Mouse (Mus musculus): ENCODE measurements around the gene Igsf9.

The Igsf9 gene

DNA sequence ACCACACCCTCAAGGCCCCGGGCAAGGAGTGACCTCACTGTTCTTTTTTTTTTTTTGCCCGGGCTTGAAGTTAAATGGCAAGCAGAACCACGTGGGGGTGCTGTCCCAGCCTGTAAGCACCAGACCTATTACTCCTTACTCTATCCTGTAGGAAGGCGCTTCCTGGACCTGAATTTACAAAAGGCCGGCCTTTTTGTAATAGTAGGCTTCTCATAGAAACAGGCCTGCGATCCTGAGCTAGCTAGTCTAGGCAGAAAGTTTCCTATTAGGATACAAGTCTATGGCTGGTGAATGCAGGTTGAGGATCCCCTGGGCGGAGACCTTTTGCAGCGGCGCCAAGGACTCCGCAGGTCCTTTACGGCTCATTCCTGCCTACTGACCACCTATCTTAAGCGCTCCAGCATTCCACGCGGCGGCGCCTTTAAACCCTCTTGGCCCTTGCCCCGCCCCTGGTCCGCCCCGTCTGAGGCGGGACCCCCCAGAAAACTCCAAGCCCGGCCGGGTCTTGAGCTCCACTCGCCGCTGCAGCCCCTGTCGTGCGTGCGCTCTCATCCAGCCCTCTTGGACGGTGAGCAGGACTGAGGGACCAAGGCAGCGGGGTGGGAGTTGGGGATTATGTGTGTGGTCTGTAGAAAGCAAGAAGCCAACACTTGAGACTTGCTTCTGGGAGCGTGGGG is 18.3 kb downstream of the Igsf9 start, which contains the start of gene Tagln2:
Gene Tagln2, plus strand, starts transcription at position 283 of the 677 bp plus-strand sequence.
- no peak for DNase-seq

DNA sequence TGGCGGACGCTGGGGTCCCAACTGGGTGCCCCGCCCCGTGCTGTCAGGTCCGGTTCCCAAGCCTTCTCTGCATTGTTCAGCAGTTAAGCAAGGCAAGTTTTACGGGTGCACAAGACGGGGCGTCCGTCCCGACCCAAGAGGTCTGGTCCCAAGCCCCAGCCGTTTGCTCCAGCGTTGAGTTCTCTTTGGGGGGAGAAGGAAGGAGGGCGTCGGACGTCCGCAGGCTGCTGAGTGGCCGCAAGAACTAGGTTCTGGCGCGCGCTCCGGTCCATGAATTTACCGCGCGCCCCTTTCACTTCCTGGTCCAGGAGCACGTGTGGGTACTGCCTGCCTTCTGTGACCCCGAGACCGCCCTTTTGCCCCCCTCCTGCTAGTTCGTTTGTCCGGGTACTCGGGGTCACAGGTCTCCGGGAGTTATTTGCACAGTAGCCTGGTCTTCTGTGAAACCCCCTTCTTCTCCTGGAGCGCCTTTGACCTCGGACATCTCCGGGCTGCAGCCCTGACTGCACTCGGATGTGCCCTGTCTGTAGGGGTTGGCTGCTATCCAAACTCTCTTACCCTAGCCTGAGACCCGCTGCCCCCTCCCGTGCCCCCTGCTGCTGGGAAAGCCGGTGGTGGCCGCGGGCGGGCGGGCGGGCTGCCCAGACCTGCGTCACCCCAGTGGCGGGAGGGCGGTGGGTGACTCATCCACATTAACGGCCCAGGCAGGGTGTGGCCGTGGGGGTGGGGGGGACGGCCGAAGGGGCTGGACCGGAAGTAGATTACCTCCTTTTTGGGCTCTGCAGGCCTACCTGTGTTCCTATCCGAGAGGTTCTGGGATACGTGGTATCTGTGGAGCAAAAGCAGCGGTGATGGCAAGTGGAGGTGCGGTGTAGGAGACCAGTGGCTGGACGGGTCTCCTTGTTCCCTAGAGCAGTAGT is 19.1 kb downstream of the Igsf9 start:
- no peak for DNase-seq

DNA sequence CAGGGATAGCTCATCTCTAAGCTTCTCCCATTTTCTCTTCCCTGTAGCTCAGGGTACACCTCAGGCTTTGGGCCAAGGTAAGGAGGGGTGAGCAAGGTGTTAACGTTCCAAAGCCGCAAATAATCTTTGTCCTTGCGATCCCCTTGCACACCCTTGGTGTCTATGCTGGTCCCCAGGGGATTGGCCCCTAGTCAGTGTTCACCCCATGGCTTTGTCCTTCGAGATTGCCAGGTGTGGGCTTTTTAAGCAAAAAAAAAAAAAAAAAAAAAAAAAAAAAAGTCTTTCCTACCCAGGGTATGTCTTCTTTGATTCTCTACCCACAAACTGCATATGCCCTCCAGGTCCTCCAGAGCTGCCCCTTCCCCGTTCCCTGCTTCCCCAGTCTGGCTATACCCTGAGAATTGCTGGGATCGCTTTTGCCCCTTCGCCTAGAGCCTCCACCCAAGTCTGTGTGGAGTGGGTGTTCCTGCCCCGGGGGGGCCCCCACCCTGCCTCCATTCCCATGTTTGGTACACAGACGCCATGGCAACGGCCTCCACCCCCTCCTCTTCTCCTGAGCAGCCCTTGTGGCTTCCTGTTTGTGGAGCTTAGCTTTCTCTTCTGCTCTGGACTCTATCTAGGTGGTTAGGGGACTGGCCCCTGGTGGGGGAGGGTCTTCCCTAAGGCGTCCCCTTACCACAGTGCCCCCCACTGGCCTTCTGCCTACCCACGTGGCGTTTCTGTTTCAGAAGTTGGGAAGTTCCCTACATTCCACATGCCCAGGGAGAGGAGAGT is 20.0 kb downstream of the Igsf9 start:
- DNase-seq: no peak

DNA sequence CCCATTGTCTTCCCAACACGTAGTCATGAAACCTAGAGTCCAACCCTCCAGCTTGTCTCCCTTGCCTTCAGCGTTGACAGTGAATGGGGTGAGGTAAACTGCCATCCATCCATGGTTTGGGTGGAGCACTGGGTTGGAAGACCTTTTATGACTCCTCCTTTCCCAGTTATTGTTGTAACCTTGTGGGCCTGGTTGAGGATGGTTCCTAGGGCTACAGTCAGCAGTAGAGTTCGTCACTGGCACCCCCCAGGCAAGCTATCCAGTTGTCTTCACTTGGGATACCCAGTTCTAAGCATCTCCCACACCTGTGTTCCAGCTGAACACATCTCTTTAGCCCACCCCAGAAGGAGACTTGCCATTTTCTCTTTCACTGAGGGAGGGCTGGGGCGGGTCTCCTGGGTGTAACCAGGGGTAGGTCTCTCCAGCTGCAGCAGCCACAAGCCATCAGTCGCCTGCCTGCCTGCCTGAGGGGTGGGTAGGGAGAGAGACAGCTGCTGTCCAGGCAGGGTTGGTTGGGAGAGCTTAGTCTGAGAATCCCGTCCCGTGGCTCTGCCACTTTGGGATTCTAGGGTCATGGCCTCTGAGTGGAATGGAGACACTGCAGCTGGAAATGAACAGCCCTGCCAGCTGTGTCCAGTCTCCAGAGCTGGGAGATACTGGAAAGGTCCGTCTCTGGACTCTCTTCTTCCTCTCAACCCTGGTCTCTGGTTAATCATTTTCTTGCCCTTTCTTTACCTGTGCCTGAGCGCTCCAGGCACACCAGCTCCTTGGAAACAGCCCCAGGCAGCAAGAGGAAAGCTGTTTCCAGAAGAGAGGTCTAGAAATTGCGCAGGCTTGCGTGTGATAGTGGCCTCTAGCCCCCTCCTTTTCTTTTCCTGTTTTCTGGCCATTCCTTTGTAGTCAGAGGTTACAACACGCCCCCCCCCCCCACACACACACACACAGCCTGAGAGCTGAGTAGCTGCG is 20.8 kb downstream of the Igsf9 start:
- DNase-seq: no peak

DNA sequence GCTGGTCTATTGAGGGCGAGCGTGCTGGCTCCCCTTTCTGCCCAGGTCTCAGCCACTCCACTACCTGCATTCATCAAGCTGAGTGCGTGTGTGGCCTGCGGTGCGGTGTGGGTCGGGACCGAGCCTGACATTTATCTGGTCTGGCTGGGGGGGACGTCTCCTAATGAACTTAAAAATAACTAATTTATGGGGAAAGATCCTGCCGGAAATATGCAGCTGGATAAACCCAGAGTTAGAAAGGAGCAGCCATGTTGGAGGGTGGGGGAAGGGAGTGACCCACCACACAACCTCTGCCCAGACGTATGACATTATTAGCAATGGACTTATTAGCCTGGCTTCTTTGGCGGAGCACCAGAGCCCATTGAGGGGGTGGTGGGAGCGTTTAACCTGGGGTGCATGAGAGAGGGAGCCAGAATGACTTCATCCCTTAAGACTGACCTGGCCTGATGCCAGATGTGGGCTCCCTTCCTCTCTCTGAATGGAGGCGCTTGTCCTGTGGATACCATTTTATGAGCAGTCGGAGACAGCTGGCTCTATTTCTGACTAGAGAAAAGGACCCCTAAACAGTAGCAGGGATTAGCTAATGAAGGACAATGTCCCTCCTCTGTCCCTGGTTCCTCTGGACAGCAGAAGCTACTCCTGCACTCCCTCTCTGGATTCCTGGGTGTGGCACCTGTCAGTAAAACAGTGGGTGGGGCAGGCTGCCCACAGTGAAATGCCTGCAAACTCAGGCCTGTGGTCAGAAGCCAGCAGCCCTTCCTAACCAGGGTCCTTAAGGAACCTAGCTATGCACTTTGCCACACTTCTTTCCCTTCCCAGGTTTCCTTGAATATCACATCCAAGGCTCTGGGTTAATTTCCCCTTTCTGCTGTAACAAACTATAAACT is 21.8 kb downstream of the Igsf9 start:
- no peak for DNase-seq

DNA sequence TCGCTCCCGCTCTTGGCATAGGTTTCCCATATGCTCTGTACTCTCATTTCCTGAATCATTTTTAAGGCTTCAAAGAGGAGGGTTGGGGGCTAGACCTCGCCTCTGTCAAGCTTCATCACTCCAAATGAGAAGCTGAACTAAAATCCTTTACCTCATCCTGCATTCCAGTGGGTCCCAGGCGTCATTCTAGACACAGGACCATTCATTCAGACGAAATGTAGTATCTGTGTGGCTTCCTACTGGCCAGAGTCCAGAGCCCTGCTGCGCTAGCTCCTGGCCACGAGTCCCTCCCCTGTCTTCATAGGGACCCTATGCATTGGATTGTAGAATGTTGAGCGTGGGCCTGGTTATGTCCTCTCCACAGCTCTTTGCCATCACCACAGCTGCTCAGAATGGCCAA is 23.2 kb downstream of the Igsf9 start:
- no peak for DNase-seq

DNA sequence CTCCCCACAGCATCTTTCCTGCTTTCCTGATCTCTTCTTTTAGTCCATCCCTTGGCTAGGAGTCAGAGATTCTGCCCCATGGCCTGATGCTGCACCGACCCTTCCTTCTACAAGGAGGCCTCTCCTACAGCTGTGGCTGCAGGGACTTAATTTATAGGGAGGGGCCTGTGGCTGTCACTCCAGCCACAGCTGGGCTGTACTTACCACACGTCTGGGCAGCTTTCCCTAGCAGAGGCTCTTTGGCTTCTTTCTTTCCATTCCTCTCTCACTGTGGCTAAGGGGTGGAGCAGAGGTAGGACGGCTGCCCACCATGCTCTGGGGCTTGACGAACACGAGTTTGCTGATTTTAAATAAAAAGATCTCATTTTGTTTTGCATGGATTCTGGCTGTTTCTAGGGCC is 25.4 kb downstream of the Igsf9 start:
- DNase-seq: no peak

DNA sequence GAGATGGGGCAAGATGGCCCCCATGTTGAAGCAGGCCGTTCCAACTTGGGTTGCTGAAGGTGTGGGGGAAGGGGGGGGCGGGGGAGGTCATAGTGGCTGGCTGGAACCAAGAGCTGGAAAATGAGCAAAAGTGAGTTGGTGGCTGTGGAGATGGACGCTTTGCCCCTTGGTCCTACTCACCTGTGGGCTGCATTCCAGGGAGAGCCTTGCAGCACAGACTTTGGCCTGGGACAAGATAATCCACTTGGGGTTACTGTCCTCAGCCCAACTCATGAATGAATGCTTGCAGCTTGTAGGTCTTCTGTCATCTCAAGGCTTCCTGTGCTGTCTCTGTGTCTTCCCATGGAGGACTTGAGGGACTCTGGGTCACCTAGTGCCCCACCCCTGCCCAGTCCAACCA is 26.1 kb downstream of the Igsf9 start:
- no peak for DNase-seq

DNA sequence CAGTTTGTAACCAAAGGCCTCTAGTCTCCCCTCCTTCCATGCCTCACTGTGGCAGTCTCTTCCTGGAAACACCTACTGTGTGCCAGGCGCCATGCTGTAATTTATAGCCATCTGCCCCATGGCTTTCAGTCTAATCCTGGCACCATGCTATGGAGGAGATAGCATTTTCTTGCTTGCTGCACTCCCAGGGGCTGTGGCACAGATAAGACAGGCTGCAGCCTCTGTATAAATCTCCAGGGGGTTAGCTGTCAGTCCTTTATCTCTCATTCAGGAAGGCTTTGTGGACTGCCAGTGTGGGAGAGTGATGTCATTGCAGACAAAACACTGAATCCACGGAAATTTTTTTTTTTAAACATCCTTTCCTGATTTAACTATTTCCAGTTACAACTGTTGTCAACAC is 26.6 kb downstream of the Igsf9 start:
- no peak for DNase-seq

DNA sequence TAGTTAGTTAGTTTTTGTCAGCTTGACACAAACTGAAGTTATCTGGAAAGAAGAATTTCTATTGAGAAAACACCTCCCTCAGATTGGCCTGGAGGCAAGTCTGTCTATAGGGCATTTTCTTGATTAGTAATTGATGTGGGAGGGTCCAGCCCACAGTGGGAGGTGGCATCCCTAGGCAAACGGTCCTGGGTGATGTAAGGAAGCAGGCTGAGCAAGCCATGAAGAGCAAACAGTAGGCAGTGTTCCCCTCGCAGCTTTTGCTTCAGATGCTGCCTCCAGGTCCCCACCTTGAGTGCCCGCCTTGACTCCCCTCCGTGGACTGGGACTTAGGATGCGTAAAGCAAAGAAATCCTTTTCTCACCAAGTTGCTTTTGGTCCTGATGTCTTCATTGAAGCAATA is 27.6 kb downstream of the Igsf9 start:
- DNase-seq: no peak

DNA sequence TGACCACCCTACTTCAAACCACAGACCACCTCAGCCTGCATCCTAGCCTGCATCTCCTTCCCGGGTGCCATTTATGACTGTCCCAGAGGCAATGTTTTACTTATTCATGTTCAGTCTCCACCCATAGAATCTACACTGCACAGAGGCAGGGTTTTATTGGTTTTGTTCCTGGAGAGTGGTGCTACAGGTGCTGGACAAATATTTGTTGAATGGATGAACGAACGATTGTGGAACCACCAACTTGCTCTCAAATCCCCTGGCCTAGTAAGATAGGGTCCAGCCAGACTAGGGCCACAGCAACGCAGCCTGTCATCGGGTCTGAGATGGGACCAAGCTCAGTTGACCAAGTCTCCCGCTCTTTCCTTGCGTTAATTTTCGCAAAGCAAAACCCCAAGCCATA is 28.4 kb downstream of the Igsf9 start:
- DNase-seq: no peak

DNA sequence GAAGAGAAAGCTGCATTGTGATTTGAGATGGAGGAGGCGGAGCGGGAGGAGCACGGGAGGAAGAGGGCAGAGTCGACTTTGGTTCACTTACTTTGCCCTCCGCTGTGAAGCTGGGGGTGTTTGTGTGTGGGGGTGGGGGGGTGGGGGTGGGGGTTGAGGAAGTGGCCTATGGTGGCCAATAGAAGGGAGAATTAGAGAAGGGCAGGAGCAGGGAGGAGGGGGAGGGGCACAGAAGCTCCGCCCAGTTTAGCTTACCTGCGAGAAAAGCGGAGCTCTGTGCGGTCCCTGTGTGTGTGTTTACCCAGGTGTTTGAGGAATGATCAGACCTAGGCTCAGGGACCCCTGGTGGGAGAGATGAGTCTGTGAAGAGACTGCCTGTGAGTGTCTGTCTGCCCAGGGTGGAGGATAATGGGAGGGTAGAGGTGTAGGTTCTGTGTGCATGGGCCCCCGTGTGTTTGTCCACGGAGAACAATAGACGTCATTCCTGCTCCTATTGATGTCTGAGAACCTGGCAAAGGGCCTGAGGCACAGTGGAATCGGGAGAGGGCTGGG is 28.9 kb downstream of the Igsf9 start:
- DNase-seq: no peak

DNA sequence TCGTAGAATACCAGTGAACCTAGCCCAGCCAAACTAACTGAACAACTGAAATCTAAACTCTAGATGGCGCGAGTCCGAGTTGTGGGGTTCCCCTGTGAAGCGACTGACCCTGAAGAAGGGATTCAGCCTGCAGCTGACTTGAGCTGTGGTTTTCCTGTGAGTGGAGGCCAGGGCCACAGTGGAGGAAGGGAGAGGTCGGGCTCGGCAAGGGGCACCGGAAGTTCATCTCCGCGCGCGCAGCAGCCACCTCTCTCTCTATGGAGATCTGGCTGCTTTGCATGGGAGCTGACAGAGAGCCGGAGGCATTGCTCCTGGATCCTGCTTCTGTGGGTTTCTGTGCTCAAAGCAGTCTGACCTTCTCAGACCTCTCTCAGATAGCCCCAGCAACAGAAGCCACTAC is 31.4 kb downstream of the Igsf9 start:
- DNase-seq: no peak

DNA sequence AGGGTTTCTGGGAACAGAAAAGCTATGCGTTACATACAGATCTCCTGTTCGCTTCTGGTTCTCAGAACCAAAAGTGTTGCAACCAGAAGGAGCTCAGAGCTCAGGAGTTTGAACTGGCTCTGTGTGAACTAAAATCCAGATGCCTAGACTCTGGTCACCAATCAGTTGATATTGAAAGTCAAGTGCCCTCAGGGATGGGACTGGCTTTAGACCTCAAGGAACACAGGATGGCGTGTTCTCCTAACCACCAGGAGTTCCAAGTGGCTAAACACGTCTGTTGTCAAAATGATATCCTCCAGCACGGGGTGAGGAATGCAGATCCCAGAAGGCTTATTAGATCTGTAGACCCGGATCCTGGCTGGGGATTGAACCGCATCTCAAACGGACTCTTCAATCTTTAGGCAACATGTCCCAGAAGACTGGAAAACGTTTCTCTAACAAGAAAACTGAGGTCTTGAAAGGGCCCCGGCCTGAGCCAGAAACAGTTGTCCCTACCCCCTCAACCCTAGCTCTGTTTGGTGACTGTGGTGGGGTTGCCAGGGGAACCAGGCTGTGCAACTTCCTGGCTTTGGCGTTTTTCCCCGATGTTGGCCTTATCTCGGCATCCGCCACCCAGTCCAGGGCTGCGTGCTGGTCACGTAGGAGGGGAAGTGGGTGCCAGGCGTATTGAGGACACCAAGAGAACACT is 32.1 kb downstream of the Igsf9 start:
- no peak for DNase-seq

DNA sequence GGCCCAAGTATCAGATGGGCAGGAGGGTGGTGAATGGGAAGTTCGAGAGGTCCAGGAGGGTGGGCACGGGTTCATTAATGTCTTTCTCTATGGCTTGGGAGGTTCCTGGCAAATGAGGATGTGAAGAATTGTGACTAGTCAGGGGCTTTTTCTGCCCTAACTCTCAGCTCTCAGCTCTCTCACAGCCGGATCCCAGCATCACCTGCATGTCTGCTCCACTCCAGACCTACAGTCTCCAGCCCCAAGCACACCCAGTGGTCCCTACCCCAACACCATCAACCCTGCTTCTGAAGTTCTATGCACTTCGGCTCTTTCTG is 32.6 kb downstream of the Igsf9 start:
- no peak for DNase-seq

DNA sequence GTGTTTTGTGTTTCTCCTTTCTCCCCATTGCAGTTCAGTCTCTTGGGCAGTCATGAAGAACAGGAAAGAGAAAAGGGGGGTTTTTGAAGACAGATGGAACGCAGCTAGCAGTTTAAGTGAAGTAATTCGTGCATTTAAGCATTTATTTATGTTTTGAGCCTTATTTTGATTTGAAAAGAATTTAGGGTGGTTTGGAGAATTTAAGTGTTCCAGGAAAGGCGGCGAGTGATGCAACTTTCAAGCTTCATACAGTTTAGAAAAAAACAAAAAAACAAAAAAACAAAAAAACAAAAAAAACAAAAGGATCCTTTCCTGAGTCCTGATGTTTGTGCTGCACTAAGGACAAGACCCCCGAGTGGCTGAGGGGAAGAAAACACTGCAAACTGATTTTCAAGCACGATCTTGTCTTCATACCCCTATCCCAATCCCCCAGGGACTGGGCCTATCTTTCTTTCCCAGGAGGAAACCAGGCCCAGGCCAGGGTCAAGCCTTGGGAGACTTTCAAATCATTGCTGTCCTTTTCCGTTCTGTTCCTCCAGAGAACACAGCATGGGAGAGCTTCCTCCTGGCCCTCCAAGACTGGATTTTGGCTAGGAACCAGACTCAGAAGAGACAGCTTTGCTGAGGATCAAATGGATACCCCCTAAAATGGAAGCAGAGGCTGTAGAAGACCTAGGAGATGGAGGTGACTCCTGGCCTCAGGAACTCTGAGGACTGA is 33.1 kb downstream of the Igsf9 start:
- DNase-seq: no peak

DNA sequence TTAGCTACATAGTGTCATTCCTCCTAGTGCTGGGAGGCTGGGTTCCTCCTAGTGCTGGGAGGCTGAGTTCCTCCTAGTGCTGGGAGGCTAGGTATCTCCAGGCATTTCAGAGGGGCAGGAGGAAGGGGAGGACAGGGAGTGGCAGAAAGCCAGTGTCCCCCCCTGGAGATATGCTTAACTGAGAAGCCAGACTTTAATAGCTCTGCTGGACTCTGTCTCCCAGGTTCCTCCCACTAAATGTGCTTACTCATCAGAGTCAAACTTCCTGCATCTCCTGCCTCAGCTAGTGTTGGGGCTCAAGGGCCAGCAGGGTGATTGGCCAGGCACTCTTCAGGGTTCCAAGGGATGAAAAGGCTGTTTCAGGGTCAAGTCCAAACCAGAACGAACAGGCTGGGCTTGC is 33.8 kb downstream of the Igsf9 start:
- no peak for DNase-seq

DNA sequence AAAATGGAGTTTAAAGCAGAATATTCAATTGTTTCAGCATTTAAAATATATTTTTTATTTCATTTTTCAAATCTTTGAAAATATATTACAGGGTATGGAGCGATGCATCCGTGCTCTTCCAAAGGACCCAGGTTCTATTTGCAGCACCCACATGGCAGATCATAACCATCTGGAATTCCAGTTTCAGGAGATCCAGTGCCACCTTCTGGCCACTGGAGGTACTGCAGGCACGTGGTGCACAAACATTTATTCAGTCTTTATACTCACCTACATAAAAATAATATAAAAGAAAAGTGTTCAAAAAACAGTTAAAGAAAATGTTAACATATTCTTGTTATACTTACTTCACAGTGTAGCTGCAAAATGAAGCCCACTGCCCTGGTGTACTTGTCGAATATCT is 36.4 kb downstream of the Igsf9 start:
- DNase-seq: no peak

DNA sequence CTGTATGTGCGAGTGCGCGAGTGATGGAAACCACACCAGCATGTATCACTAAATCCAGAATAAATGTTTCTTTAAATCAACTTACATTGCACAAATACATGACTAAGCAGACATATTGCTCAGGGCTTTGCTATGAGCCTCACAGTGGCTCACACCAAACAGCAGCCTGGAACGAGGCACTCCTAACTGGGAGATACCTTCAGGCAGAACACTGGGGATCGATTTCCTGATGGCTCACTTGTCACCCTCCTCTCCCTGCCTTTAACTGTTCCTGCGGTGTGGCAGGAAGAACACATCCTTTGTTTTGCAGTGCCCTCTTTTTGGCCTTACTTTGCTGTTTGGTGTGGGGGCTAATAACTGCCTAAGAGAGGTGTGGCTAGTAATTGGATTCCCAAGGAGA is 38.1 kb downstream of the Igsf9 start:
- DNase-seq: no peak
